Mouse (Mus musculus) cortical plate, adult 2 months (tissue): ENCODE results near the gene 1700012P22Rik. TPM values are rescaled to one million over a fixed set of nuclear protein-coding genes. Genes with fewer than 3 reads are reported as not detected.

Experiments
- H3K27ac ChIP-seq: fragments of 200-500 bp; 2 replicates; pipeline ENCODE4 v1.5.1; 2012; ENCODE audit warnings: low read length, control low read depth, inconsistent platforms; ENCODE audit not compliant: insufficient read depth
- H3K4me1 ChIP-seq: fragments of 200-500 bp; 2 replicates; pipeline ENCODE4 v1.6.1; 2011; ENCODE audit warnings: low read length; ENCODE audit not compliant: control insufficient read depth, insufficient read depth
- H3K4me3 ChIP-seq: fragments of 200-500 bp; 2 replicates; pipeline ENCODE4 v1.5.1; 2011; ENCODE audit warnings: mild to moderate bottlenecking, low read length, control low read depth; ENCODE audit not compliant: insufficient read depth
- CTCF ChIP-seq: fragments of 200-500 bp; IDR thresholded peaks from 2 replicates; pipeline ENCODE4 v1.5.1; 2011; ENCODE audit warnings: mild to moderate bottlenecking, control low read depth, low read length; ENCODE audit not compliant: insufficient read depth; ENCODE audit errors: extremely low read depth
- POLR2A ChIP-seq: fragments of 200-500 bp; IDR thresholded peaks from 2 replicates; pipeline ENCODE4 v1.6.1; 2011; ENCODE audit warnings: mild to moderate bottlenecking, low read length, control low read depth; ENCODE audit not compliant: insufficient read depth; ENCODE audit errors: extremely low read depth
- polyA plus RNA-seq: library from polyadenylated mRNA; depleted of rRNA; stranded (reverse); fragments of >200 nt; gene quantifications from 2 replicates; pipeline ENCODE4 v1.2.3, GENCODE M21; 2012; rRNA removed

Gene 1700012P22Rik
- polyA plus RNA-seq, 1 experiment = not detected

DNA sequence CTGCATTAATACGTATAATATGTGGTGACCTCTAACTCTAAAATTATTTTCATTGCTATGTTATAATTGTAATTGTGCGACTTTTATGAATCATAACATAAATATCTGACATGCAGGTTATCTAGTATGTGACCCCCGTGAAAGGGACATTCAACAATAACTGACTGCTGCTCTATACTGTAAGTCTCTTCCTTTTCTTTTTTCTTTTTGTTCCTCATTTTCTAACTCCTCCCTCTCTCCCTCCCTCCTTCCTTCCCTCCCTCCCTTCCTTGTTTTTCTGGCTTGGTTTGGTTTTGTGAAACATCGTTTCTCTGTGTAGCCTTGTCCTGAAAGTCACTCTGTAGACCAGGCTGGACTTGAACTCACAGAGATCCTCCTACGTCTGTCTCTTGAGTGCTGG lies 14.0 kb downstream of the 1700012P22Rik start:
- H3K4me3 ChIP-seq = no peak overlapping the region
- no peak overlapping the region for H3K27ac ChIP-seq
- no peaks in the 10 kb centered on the region for H3K4me1 ChIP-seq
- TF ChIP-seq CTCF = no peak
- no peak for TF ChIP-seq POLR2A

DNA sequence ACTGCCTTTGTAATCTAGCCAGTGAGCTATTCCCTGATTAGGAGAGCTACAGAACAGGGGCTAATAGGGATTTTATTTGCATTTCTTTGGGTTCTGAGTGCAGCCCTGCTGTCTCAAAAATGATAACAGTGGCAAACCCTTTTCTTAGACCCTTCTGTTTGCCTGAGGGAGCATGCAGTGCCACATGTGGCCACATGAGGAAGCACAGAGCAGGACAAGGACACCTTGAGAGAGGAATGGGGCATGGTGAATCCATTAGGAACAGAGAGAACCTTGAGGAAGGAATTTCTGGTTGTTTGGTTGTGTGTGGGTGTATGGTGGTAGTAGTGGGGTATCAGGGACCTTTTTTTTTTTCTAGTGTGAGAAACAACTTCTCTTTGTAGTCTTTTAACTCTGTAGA lies 17.9 kb downstream of the 1700012P22Rik start:
- no peak overlapping the region for H3K4me3 ChIP-seq
- no peaks in the 10 kb centered on the region for H3K4me1 ChIP-seq
- H3K27ac ChIP-seq = no peak overlapping the region
- no peak for TF ChIP-seq POLR2A
- TF ChIP-seq CTCF = no peak

DNA sequence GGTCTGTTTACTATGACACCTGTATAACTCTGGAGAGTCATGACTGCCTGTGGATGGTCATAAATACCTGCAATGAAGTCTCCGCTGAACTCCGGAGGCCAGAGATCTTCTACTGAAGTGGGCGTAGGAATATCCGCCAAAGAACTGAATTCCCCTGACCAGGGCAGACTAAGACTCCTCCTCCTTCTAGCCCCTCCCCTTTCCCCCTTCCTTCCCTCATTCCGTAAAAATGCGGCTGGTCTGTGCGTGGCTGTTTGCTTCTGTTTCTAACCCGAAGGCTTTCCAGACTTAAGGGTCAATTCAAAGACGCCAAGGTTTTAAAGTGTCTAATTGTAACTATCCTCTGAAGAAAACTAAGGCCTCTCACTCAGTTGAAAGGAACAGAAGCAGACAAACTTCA lies 30.3 kb downstream of the 1700012P22Rik start, which contains the start of gene Pramef12:
Gene Pramef12 (minus strand): TSS at position 175 of the 400 bp plus-strand sequence.
- no peak for TF ChIP-seq POLR2A
- no peak for TF ChIP-seq CTCF
- Histone ChIP-seq H3K4me1 (no peaks in the 10 kb centered on the region), H3K27ac (no peak within 1 kb of the TSS), H3K4me3 (no peak within 1 kb of the TSS)

DNA sequence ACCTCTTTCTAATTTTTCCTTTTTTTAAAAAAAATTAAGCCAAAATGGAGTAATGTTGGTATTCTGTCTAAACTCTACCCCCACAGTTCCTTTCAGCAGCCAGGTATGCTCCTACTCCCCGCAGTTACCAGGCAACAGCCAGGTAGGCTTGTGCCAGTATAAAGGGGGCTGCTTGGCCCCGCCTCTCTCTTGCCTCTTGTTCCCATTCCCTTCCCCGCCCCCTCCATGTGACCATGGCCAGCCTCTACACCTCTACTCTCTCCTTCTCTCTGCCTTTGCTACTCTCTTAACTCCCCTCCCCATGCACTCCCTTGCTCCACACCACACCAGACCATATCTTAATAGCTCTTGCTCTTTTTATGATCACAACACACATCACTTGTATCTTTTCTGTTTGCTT lies 32.3 kb downstream of the 1700012P22Rik start:
- Histone ChIP-seq H3K4me3 (no peak overlapping the region), H3K4me1 (no peaks in the 10 kb centered on the region), H3K27ac (no peak overlapping the region)
- no peak for TF ChIP-seq CTCF
- TF ChIP-seq POLR2A = no peak

DNA sequence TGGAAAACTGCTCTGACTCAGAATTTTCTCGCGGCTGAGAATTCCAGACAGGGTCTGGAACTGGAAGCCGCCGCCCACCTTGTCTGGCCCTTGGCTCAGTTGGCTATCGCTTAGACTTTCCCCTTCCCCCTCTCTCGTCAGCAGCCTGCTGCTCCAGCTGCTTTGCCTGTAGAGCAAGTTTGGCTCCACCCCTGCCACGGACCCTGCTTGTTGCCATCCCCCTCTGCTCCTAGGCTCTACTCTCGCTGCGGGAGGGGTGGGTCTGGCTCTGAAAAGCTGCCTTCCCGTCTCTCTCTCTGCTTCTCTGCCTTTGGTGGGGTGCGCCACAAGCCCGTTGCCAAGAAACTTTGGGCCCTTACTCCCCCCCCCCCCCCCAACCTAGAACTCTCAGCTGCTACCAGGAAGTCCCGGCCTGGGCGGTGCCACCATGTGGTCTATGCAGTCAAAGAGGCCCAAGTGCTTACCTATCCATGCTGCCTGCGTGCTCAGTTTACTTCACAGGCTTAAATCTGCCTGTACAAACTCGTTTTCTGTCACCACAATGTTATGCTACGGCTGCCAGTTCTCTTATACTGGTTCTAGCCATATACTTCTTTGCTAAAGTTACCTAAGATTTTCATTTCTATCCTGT lies 34.0 kb downstream of the 1700012P22Rik start:
- TF ChIP-seq POLR2A = no peak
- TF ChIP-seq CTCF = no peak
- Histone ChIP-seq H3K4me1 (no peaks in the 10 kb centered on the region), H3K27ac (no peak overlapping the region), H3K4me3 (no peak overlapping the region)

DNA sequence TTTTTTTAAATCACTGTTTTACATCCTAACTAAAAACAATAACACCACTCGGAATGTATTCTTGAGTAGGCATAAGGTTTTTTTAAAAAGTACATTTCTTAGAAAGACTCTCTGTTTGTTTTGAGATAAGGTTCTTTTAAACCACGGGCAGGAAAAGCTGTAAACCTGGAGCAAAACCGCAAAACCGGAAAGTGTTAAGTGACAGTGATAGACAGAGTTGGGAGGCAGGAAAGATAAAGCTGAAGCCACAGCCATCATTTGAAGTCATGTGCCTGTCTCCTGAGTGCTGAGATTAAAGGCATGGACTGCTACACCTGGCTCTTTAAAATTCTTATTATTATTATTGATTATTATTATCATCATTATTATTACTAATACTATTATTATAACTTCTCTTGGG lies 35.9 kb downstream of the 1700012P22Rik start:
- H3K4me1 ChIP-seq = no peaks in the 10 kb centered on the region
- no peak overlapping the region for H3K4me3 ChIP-seq
- no peak for TF ChIP-seq POLR2A
- no peak overlapping the region for H3K27ac ChIP-seq

DNA sequence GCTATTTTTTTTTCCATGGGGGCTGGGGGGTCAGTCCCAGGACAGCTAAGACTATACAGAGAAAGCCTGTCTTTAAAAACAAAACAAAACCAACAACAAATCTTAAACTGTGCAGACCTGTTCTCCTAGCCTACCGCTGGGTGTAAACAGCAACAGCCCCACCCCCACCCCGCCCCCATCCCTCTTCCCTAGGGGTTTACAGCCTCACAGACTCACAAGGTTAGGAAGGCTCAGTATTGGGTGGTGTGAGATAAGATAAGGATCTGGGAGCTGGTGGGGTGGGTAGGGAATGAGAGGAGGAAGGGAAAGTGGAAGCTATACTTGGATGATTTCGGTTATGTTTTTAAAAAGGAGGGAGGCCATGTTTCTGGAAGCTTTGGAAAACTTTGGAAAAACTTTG lies 42.3 kb downstream of the 1700012P22Rik start:
- TF ChIP-seq POLR2A = no peak
- no peak for TF ChIP-seq CTCF
- H3K27ac ChIP-seq = no peak overlapping the region
- no peaks in the 10 kb centered on the region for H3K4me1 ChIP-seq
- H3K4me3 ChIP-seq = no peak overlapping the region

DNA sequence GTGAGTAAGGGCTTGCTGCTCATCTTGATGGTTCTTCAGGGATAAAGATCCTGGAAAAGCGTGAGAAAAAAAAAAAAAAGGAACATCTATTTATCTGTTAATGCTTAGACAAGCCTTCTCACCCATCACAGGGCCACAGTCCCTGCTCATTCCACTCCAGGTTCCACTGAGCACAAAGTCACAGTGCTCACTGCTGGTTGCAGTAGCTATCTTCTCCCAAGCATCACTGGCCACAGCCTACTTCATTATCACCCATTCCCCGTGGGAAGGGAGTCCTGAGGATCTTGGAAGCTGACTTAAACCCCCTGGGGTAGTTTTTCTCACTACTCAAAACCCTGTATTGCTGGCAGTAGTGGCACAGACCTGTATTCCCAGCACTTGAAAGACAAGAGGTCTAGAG lies 60.7 kb downstream of the 1700012P22Rik start, which contains the start of gene Pramef20:
Gene Pramef20 (minus strand): TSS at position 23 of the 400 bp plus-strand sequence.
- H3K4me1 ChIP-seq = no peaks in the 10 kb centered on the region
- TF ChIP-seq POLR2A (no peak), CTCF (no peak)
- H3K27ac ChIP-seq = no peak within 1 kb of the TSS
- no peak within 1 kb of the TSS for H3K4me3 ChIP-seq

Other genes with a start within 250 kb of the 1700012P22Rik start
- not detected in 2 replicates for gene Oog2, start 248.1 kb downstream of the 1700012P22Rik start, polyA plus RNA-seq
- gene C87977, start 225.5 kb downstream of the 1700012P22Rik start, polyA plus RNA-seq = not detected in 2 replicates
- gene Pramel5, start 158.3 kb downstream of the 1700012P22Rik start, polyA plus RNA-seq = not detected in 2 replicates
- not detected in 2 replicates for gene Gm13128, start 108.5 kb downstream of the 1700012P22Rik start, polyA plus RNA-seq
- gene Gm13119, start 80.8 kb downstream of the 1700012P22Rik start, polyA plus RNA-seq = not detected in 2 replicates
- not detected in 2 replicates for gene Pramef20, start 60.8 kb downstream of the 1700012P22Rik start, polyA plus RNA-seq
- gene Pramef12, start 30.3 kb downstream of the 1700012P22Rik start, polyA plus RNA-seq = not detected in 2 replicates
- not detected in 2 replicates for gene Gm9944, start 14.5 kb upstream of the 1700012P22Rik start, polyA plus RNA-seq
- gene Aadacl3, start 25.0 kb upstream of the 1700012P22Rik start, polyA plus RNA-seq = not detected in 2 replicates
- gene 9430007A20Rik, start 81.0 kb upstream of the 1700012P22Rik start, polyA plus RNA-seq = not detected in 2 replicates
- gene Gm13124, start 126.4 kb upstream of the 1700012P22Rik start, polyA plus RNA-seq = not detected in 2 replicates
- not detected in 2 replicates for gene Aadacl4, start 174.9 kb upstream of the 1700012P22Rik start, polyA plus RNA-seq
- not detected in 2 replicates for gene Gm436, start 247.6 kb upstream of the 1700012P22Rik start, polyA plus RNA-seq